Mouse (Mus musculus) heart, postnatal 0 days (tissue): ENCODE measurements around the gene Nyap1. TPM values are rescaled to one million over a fixed set of nuclear protein-coding genes. Genes with fewer than 3 reads are reported as not detected.

ENCODE experiments used
- ATAC-seq: fragments of 200-750 bp; cut with Nextera tagmentation; 2 replicates; pipeline ENCODE4 v1.8.0; 2017; ENCODE audit warnings: low read depth, moderate number of reproducible peaks, moderate library complexity; ENCODE audit not compliant: insufficient read depth
- DNase-seq: peaks from one replicate; pipeline ENCODE4 v3.0.0-alpha.2; 2016; ENCODE audit warnings: low spot score
- H3K27ac ChIP-seq: fragments of 300-500 bp; sonication (generic); 2 replicates; pipeline ENCODE4 v1.5.1; 2014; ENCODE audit warnings: low read depth, mild to moderate bottlenecking
- H3K27me3 ChIP-seq: fragments of 300-500 bp; sonication (generic); 2 replicates; pipeline ENCODE4 v1.6.1; 2014; ENCODE audit warnings: low read length, mixed read lengths; ENCODE audit not compliant: control insufficient read depth, insufficient read depth
- H3K36me3 ChIP-seq: fragments of 300-500 bp; sonication (generic); replicated peaks from 2 replicates; pipeline ENCODE4 v1.6.1; 2014; ENCODE audit warnings: low read length, mixed read lengths; ENCODE audit not compliant: control insufficient read depth, insufficient read depth
- H3K4me1 ChIP-seq: fragments of 300-500 bp; sonication (generic); 2 replicates; pipeline ENCODE4 v1.6.1; 2014; ENCODE audit warnings: antibody characterized with exemption; ENCODE audit not compliant: control insufficient read depth, insufficient read depth
- H3K4me2 ChIP-seq: fragments of 300-500 bp; sonication (generic); 2 replicates; pipeline ENCODE4 v1.6.1; 2014; ENCODE audit warnings: low read depth, mild to moderate bottlenecking, low read length, moderate library complexity
- H3K4me3 ChIP-seq: fragments of 300-500 bp; sonication (generic); 2 replicates; pipeline ENCODE4 v1.5.1; 2014; ENCODE audit warnings: low read depth, low read length
- H3K9ac ChIP-seq: fragments of 300-500 bp; sonication (generic); replicated peaks from 2 replicates; pipeline ENCODE4 v1.6.1; 2014; ENCODE audit warnings: low read depth, low read length, mixed read lengths
- H3K9me3 ChIP-seq: fragments of 300-500 bp; sonication (generic); replicated peaks from 2 replicates; pipeline ENCODE4 v1.6.1; 2016; ENCODE audit warnings: low read length; ENCODE audit not compliant: control insufficient read depth
- CTCF ChIP-seq: IDR thresholded peaks from 2 replicates; pipeline ENCODE4 v1.5.1; 2016; ENCODE audit warnings: antibody characterized with exemption, control low read depth, low read depth
- EP300 ChIP-seq: IDR thresholded peaks from 2 replicates; pipeline ENCODE4 v1.6.1; 2016; ENCODE audit warnings: antibody characterized with exemption, low read depth
- WGBS: fragments of 180-500 bp; shearing (Covaris S2); extraction: QIAGEN DNeasy Blood & Tissue Kit; methylation state at CpG from one replicate; pipeline ENCODE4 v1.1.7; 2014; 5-methylcytosine and 5-hydroxymethylcytosine counted together
- polyA plus RNA-seq: library from polyadenylated mRNA; unstranded; fragments of >200 nt; fragmentation: Nextera tagmentation; extraction: Ambion mirVana; gene quantifications from 2 replicates; pipeline ENCODE4 v1.2.1, GENCODE M21; 2015
- total RNA-seq: library from RNA; depleted of rRNA; stranded (reverse); fragments of >200 nt; gene quantifications from 2 replicates; pipeline ENCODE4 v1.2.3, GENCODE M21; 2014; ENCODE audit warnings: low replicate concordance; rRNA removed

The Nyap1 gene
- 1.3 and 5.8 TPM in 2 replicates for total RNA-seq
- polyA plus RNA-seq, result 0.56 and 0.65 TPM in 2 replicates

GRCm38 (mm10) chr5:137741023-137741931, at the start of gene Nyap1:
Nyap1 (minus strand) TSS chr5:137741607.
- H3K4me3 ChIP-seq, result peak within 1 kb of the TSS; percentile 70
- peak within 1 kb of the TSS; percentile 70 for H3K9ac ChIP-seq
- DNase-seq (peak; percentile 78), ATAC-seq (peak; percentile 72)
- peak within 1 kb of the TSS; percentile 92 for H3K4me2 ChIP-seq
- TF ChIP-seq CTCF, result peak; percentile 54
- TF ChIP-seq EP300, result no peak
- H3K9me3 ChIP-seq, result no peaks in the 10 kb centered on the region
- H3K27me3 ChIP-seq, result no peaks in the 10 kb centered on the region
- peak within 1 kb of the TSS; percentile 70 for H3K27ac ChIP-seq
- no peaks in the 10 kb centered on the region for H3K36me3 ChIP-seq
- WGBS, result under 1% methylated on average over 61 of the region's 71 CpGs
- H3K4me1 ChIP-seq, result peaks cover 3% of the 10 kb centered on the region; the same call in 1 of the 2 replicates

DNA sequence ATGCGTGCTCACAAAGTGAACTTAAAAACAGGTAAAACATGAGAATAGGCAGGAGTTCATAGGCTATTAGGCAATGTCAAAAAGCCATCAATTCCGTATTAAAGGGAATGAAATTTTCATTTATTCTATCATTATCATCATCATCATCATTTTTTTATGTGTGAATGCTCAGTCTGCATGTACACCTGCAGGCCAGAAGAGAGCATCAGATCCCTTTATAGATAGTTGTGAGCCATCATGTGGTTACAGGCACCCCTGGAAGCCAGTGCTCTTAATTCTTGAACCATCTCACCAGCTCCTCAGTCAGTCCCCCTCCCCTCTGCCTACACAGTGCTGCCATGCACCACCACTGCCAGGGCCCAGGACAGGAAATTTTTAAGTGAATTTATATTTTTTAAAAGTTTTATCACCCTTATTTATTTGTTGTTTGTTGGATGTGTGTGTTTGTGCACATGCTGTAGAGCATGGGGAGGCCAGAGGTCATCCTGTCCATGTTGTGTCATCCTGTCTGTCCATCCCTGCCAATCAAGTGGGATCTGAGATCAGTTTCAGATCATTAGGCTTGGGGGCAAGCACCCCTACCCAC, 47.6 kb upstream of the Nyap1 start:
- ATAC-seq, result no peak
- Histone ChIP-seq H3K4me3 (no peak overlapping the region), H3K4me2 (no peak overlapping the region), H3K9ac (no peak overlapping the region), H3K27ac (no peak overlapping the region), H3K4me1 (peaks cover 17% of the 10 kb centered on the region), H3K9me3 (no peaks in the 10 kb centered on the region), H3K27me3 (no peaks in the 10 kb centered on the region), H3K36me3 (peaks cover 4% of the 10 kb centered on the region)
- DNase-seq, result no peak
- 91% methylated on average over 2 of the region's 2 CpGs for WGBS
- TF ChIP-seq EP300 (no peak), CTCF (no peak)

- no peak for DNase-seq
- Histone ChIP-seq H3K27me3 (no peaks in the 10 kb centered on the region), H3K4me1 (peaks cover 26% of the 10 kb centered on the region), H3K4me3 (0 out of 2 replicates have a peak overlapping the region, but pooled peaks have one; percentile 50), H3K9me3 (no peaks in the 10 kb centered on the region), H3K36me3 (peaks cover 13% of the 10 kb centered on the region), H3K4me2 (peak overlapping the region; percentile 68), H3K27ac (no peak overlapping the region), H3K9ac (no peak overlapping the region)
- no peak for ATAC-seq
- 70% methylated on average over 24 of the region's 24 CpGs for WGBS
- TF ChIP-seq EP300, result no peak
Measured at GRCm38 (mm10) chr5:137788171-137788570, 46.8 kb upstream of the Nyap1 start.

GRCm38 (mm10) chr5:137787151-137787928, 45.9 kb upstream of the Nyap1 start, which contains the start of the genes Mepce and Zcwpw1:
Mepce (minus strand) TSS chr5:137787655.
Zcwpw1 (plus strand) TSS chr5:137787798.
- Histone ChIP-seq H3K9ac (peak within 1 kb of the TSS; percentile 93), H3K4me3 (peak within 1 kb of the TSS; percentile 95), H3K27ac (peak within 1 kb of the TSS; percentile 100), H3K36me3 (peaks cover 21% of the 10 kb centered on the region), H3K4me1 (peaks cover 27% of the 10 kb centered on the region), H3K9me3 (no peaks in the 10 kb centered on the region), H3K27me3 (no peaks in the 10 kb centered on the region), H3K4me2 (peak within 1 kb of the TSS; percentile 98)
- TF ChIP-seq EP300 (no peak), CTCF (peak; percentile 75)
- DNase-seq (peak; percentile 96), ATAC-seq (peak; percentile 61)
- under 1% methylated on average over 46 of the region's 48 CpGs for WGBS
